ENCODE assay signal across 8 mouse cellular contexts in genomic region chr19:6364317-6364725, GRCm38 (mm10). TPM values are rescaled to one million over a fixed set of nuclear protein-coding genes. Genes with fewer than 3 reads are reported as not detected.
DNase-seq lines count a peak whose midpoint lies in the region; ATAC-seq and TF ChIP-seq lines count a peak whose summit lies in the region.

No protein-coding gene starts in this region.

- H3K27ac ChIP-seq in bone marrow, adult 2 months (ENCODE audit: control insufficient read depth, insufficient read depth, low read depth, low read length, poor library complexity): peak overlapping the region; percentile 100
- peak overlapping the region; percentile 96 for H3K27ac ChIP-seq in embryonic facial prominence, embryonic 15.5 days (replicated peaks)
- peak overlapping the region; percentile 98 for H3K27ac ChIP-seq in kidney, embryonic 15.5 days
- peak overlapping the region; percentile 98 for H3K27ac ChIP-seq in limb, embryonic 15.5 days
- peak overlapping the region; percentile 100 for H3K27ac ChIP-seq in midbrain, postnatal 0 days (ENCODE audit: low read depth, low read length)

- H3K36me3 ChIP-seq in embryonic facial prominence, embryonic 15.5 days: peaks cover 38% of the 10 kb centered on the region
- H3K36me3 ChIP-seq in kidney, embryonic 15.5 days: peaks cover 48% of the 10 kb centered on the region
- peaks cover 46% of the 10 kb centered on the region for H3K36me3 ChIP-seq in limb, embryonic 15.5 days
- peaks cover 32% of the 10 kb centered on the region; the same call in 1 of the 2 replicates for H3K36me3 ChIP-seq in midbrain, postnatal 0 days (ENCODE audit: insufficient read depth, low read length)

- peak overlapping the region; percentile 87 for H3K4me3 ChIP-seq in bone marrow, adult 2 months (replicated peaks; ENCODE audit: control insufficient read depth, low read depth, low read length)
- H3K4me3 ChIP-seq in embryonic facial prominence, embryonic 15.5 days (replicated peaks): peak overlapping the region; percentile 85
- H3K4me3 ChIP-seq in kidney, embryonic 15.5 days (replicated peaks): peak overlapping the region; percentile 96
- peak overlapping the region; percentile 100 for H3K4me3 ChIP-seq in limb, embryonic 15.5 days
- peak overlapping the region; percentile 100 for H3K4me3 ChIP-seq in midbrain, postnatal 0 days (ENCODE audit: low read depth, low read length)

- no peak for TF ChIP-seq CTCF in bone marrow, adult 2 months (IDR thresholded peaks at IDR 0.05; ENCODE audit: control insufficient read depth, insufficient read depth, low read length)
- no peak for TF ChIP-seq CTCF in midbrain, postnatal 0 days (IDR thresholded peaks at IDR 0.05)

- under 1% methylated on average over 55 of the region's 55 CpGs for WGBS in bone marrow, adult 2 months
- WGBS in embryonic facial prominence, embryonic 15.5 days: 1% methylated on average over 55 of the region's 55 CpGs
- WGBS in kidney, embryonic 15.5 days: under 1% methylated on average over 55 of the region's 55 CpGs
- WGBS in limb, embryonic 15.5 days: under 1% methylated on average over 54 of the region's 55 CpGs
- under 1% methylated on average over 55 of the region's 55 CpGs for WGBS in midbrain, postnatal 0 days

- DNase-seq in 416B (ENCODE audit: low read depth): peak; percentile 89
- peak; percentile 92 for DNase-seq in heart, adult 9 months (ENCODE audit: low spot score in 2 of 2)
- DNase-seq in midbrain, postnatal 0 days (ENCODE audit: low spot score): peak; percentile 94
- DNase-seq in spleen, postnatal 10 days (ENCODE audit: low spot score in 2 of 2): peak; percentile 90 to 96

- H3K4me1 ChIP-seq in bone marrow, adult 2 months (ENCODE audit: control insufficient read depth, insufficient read depth, low read length): no peaks in the 10 kb centered on the region; the same call in 1 of the 2 replicates
- peaks cover 28% of the 10 kb centered on the region for H3K4me1 ChIP-seq in embryonic facial prominence, embryonic 15.5 days
- peaks cover 31% of the 10 kb centered on the region for H3K4me1 ChIP-seq in kidney, embryonic 15.5 days
- H3K4me1 ChIP-seq in limb, embryonic 15.5 days: peaks cover 13% of the 10 kb centered on the region
- H3K4me1 ChIP-seq in midbrain, postnatal 0 days (ENCODE audit: insufficient read depth, low read length): peaks cover 5% of the 10 kb centered on the region

- peak overlapping the region; percentile 83 for H3K4me2 ChIP-seq in embryonic facial prominence, embryonic 15.5 days (replicated peaks)
- H3K4me2 ChIP-seq in kidney, embryonic 15.5 days: peak overlapping the region; percentile 80
- peak overlapping the region; percentile 72 for H3K4me2 ChIP-seq in limb, embryonic 15.5 days
- peak overlapping the region; percentile 90 for H3K4me2 ChIP-seq in midbrain, postnatal 0 days (ENCODE audit: low read depth, low read length, poor library complexity, severe bottlenecking)

- no peaks in the 10 kb centered on the region for H3K9me3 ChIP-seq in embryonic facial prominence, embryonic 15.5 days (replicated peaks)
- no peaks in the 10 kb centered on the region for H3K9me3 ChIP-seq in kidney, embryonic 15.5 days (replicated peaks)
- H3K9me3 ChIP-seq in limb, embryonic 15.5 days: no peaks in the 10 kb centered on the region
- H3K9me3 ChIP-seq in midbrain, postnatal 0 days (ENCODE audit: low read length): no peaks in the 10 kb centered on the region

- H3K9ac ChIP-seq in embryonic facial prominence, embryonic 15.5 days: peak overlapping the region; percentile 90
- peak overlapping the region; percentile 99 for H3K9ac ChIP-seq in kidney, embryonic 15.5 days
- H3K9ac ChIP-seq in limb, embryonic 15.5 days: peak overlapping the region; percentile 99
- peak overlapping the region; percentile 98 for H3K9ac ChIP-seq in midbrain, postnatal 0 days (replicated peaks; ENCODE audit: low read length, poor library complexity, severe bottlenecking)

- TF ChIP-seq POLR2A in bone marrow, adult 2 months (IDR thresholded peaks at IDR 0.05; ENCODE audit: borderline replicate concordance, control insufficient read depth, low read depth, low read length): peak; percentile 70; the same call in 1 of the 2 replicates

- no peak for ATAC-seq in embryonic facial prominence, embryonic 15.5 days (ENCODE audit: insufficient number of reproducible peaks, low FRiP score, low TSS enrichment, low read depth)
- peak; percentile 2; the same call in 1 of the 2 replicates for ATAC-seq in kidney, embryonic 15.5 days (replicated peaks; ENCODE audit: low FRiP score)
- no peak for ATAC-seq in limb, embryonic 15.5 days (ENCODE audit: insufficient number of reproducible peaks, low FRiP score, low TSS enrichment, low read depth)
- ATAC-seq in midbrain, postnatal 0 days (ENCODE audit: low FRiP score): no peak

- H3K27me3 ChIP-seq in embryonic facial prominence, embryonic 15.5 days: no peaks in the 10 kb centered on the region
- no peaks in the 10 kb centered on the region for H3K27me3 ChIP-seq in kidney, embryonic 15.5 days
- H3K27me3 ChIP-seq in limb, embryonic 15.5 days: no peaks in the 10 kb centered on the region
- no peaks in the 10 kb centered on the region for H3K27me3 ChIP-seq in midbrain, postnatal 0 days (ENCODE audit: insufficient read depth, low read length)

RNA-seq across cellular contexts. Expression of gene Sf1, which starts 0.8 kb away (rescaled TPM):
- polyA plus RNA-seq in bone marrow, adult 2 months (2011; ENCODE audit: insufficient read depth, insufficient read length, low replicate concordance, missing spikeins): 120 and 184 TPM in 2 replicates
- polyA plus RNA-seq in embryonic facial prominence, embryonic 15.5 days (2015; fragmentation: Nextera tagmentation; extraction: Ambion mirVana): 132 and 145 TPM in 2 replicates
- polyA plus RNA-seq in kidney, embryonic 15.5 days (2015; fragmentation: Nextera tagmentation; extraction: Ambion mirVana): 155 and 165 TPM in 2 replicates
- 115 TPM in 2 replicates for polyA plus RNA-seq in limb, embryonic 15.5 days (2015; fragmentation: Nextera tagmentation; extraction: Ambion mirVana)
- total RNA-seq in midbrain, postnatal 0 days (2014; rRNA removed): 70.5 and 92.2 TPM in 2 replicates
- 90.2 and 95.5 TPM in 2 replicates for polyA plus RNA-seq in midbrain, postnatal 0 days (2015; fragmentation: Nextera tagmentation; extraction: Ambion mirVana)

RNA-seq across cellular contexts. Expression of gene Pygm, which starts 19.9 kb away (rescaled TPM):
- 3.7 and 4.3 TPM in 2 replicates for polyA plus RNA-seq in bone marrow, adult 2 months (2011; ENCODE audit: insufficient read depth, insufficient read length, low replicate concordance, missing spikeins)
- 35.6 and 38.9 TPM in 2 replicates for polyA plus RNA-seq in embryonic facial prominence, embryonic 15.5 days (2015; fragmentation: Nextera tagmentation; extraction: Ambion mirVana)
- 28.2 and 30.4 TPM in 2 replicates for polyA plus RNA-seq in kidney, embryonic 15.5 days (2015; fragmentation: Nextera tagmentation; extraction: Ambion mirVana)
- 23.4 and 89.0 TPM in 2 replicates for polyA plus RNA-seq in limb, embryonic 15.5 days (2015; fragmentation: Nextera tagmentation; extraction: Ambion mirVana)
- 16.4 and 25.8 TPM in 2 replicates for total RNA-seq in midbrain, postnatal 0 days (2014; rRNA removed)
- 11.7 and 13.2 TPM in 2 replicates for polyA plus RNA-seq in midbrain, postnatal 0 days (2015; fragmentation: Nextera tagmentation; extraction: Ambion mirVana)

RNA-seq across cellular contexts. Expression of gene Map4k2, which starts 23.4 kb away (rescaled TPM):
- 128 and 324 TPM in 2 replicates for polyA plus RNA-seq in bone marrow, adult 2 months (2011; ENCODE audit: insufficient read depth, insufficient read length, low replicate concordance, missing spikeins)
- polyA plus RNA-seq in embryonic facial prominence, embryonic 15.5 days (2015; fragmentation: Nextera tagmentation; extraction: Ambion mirVana): 15.6 and 16.7 TPM in 2 replicates
- polyA plus RNA-seq in kidney, embryonic 15.5 days (2015; fragmentation: Nextera tagmentation; extraction: Ambion mirVana): 18.7 and 21.9 TPM in 2 replicates
- 14.6 and 16.2 TPM in 2 replicates for polyA plus RNA-seq in limb, embryonic 15.5 days (2015; fragmentation: Nextera tagmentation; extraction: Ambion mirVana)
- total RNA-seq in midbrain, postnatal 0 days (2014; rRNA removed): 70.6 and 86.8 TPM in 2 replicates
- 18.1 TPM in 2 replicates for polyA plus RNA-seq in midbrain, postnatal 0 days (2015; fragmentation: Nextera tagmentation; extraction: Ambion mirVana)

RNA-seq across cellular contexts. Expression of gene Men1, which starts 29.5 kb away (rescaled TPM):
- polyA plus RNA-seq in bone marrow, adult 2 months (2011; ENCODE audit: insufficient read depth, insufficient read length, low replicate concordance, missing spikeins): 17.7 and 33.1 TPM in 2 replicates
- polyA plus RNA-seq in embryonic facial prominence, embryonic 15.5 days (2015; fragmentation: Nextera tagmentation; extraction: Ambion mirVana): 82.1 and 91.7 TPM in 2 replicates
- 82.1 and 91.8 TPM in 2 replicates for polyA plus RNA-seq in kidney, embryonic 15.5 days (2015; fragmentation: Nextera tagmentation; extraction: Ambion mirVana)
- 81.5 and 81.7 TPM in 2 replicates for polyA plus RNA-seq in limb, embryonic 15.5 days (2015; fragmentation: Nextera tagmentation; extraction: Ambion mirVana)
- 59.6 and 85.6 TPM in 2 replicates for total RNA-seq in midbrain, postnatal 0 days (2014; rRNA removed)
- polyA plus RNA-seq in midbrain, postnatal 0 days (2015; fragmentation: Nextera tagmentation; extraction: Ambion mirVana): 56.8 and 60.6 TPM in 2 replicates

RNA-seq across cellular contexts. Expression of gene Rasgrp2, which starts 34.8 kb away (rescaled TPM):
- 656 and 1,280 TPM in 2 replicates for polyA plus RNA-seq in bone marrow, adult 2 months (2011; ENCODE audit: insufficient read depth, insufficient read length, low replicate concordance, missing spikeins)
- polyA plus RNA-seq in embryonic facial prominence, embryonic 15.5 days (2015; fragmentation: Nextera tagmentation; extraction: Ambion mirVana): 39.9 and 45.0 TPM in 2 replicates
- 89.5 and 97.6 TPM in 2 replicates for polyA plus RNA-seq in kidney, embryonic 15.5 days (2015; fragmentation: Nextera tagmentation; extraction: Ambion mirVana)
- polyA plus RNA-seq in limb, embryonic 15.5 days (2015; fragmentation: Nextera tagmentation; extraction: Ambion mirVana): 35.8 and 38.8 TPM in 2 replicates
- total RNA-seq in midbrain, postnatal 0 days (2014; rRNA removed): 250 and 291 TPM in 2 replicates
- polyA plus RNA-seq in midbrain, postnatal 0 days (2015; fragmentation: Nextera tagmentation; extraction: Ambion mirVana): 232 and 264 TPM in 2 replicates
